Mouse (Mus musculus): ENCODE measurements at regions not wholly inside any gene's neighbourhood (a gene's known extent, or its start where the extent isn't known, plus 50 kb on each side); places are given as distances from the start of the nearest gene placed in this dataset.

DNA sequence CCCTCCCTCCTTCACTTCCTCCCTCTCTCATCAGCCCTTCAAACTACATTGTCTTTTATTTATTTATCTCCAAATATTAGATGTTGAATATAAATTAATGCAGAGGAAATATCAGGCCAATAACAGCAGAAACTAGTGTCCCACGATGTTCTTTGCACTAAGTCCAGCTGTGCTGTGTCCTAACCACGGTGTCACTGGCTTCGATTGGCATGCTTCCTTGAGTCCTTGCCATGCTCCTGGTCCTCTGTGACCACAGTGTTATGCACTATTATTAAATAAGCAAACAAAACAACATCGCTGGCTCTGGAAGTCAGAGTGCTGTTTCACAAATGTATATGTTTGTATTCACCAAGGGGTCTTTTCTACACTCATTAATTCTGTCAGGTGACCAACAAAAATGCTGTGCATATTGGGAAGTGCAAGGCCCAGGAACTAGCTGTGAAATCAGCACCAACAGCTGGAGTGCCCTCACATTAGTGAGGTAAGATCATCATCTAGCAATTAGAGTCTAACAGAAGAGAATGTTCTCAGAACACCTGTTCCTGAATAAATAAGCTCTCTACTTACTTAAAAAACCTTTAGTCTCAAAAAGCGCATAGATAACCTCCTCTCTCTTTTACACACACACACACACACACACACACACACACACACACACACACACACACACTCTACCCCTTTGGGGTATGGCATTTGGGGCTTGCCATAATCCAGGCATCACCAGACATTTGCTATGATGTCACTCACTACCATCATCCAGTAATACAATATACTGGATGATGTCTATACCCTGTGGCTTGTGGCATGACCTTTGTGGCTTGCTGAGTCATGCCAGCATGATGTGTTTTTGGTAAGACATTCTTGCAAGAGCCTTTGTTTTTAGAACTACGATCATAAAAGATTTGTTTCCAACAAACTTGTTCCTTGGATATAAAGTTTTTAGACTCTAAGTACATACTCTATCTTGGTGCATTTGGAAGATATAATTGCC is 81.9 kb upstream of the Rgs2 start:
- DNase-seq: no peak

DNA sequence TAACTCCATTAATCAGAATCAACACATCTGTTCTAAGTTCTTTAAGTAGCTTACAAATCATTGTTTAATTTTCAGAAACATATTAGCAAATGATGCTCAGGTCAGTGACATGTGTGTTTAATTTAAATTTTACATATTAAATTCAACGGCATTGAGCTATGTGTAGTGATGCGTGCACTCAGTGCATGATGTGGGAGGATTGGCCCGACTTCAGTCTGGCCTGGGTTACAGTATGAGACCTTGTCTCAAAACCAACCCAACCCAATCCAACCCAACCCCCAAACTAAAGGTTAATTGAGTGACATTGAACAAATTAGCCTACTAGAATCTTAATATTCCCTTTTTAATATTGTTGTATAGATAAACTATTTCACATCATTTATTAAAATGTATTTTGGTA is 75.0 kb upstream of the Rgs2 start:
- no peak for DNase-seq

DNA sequence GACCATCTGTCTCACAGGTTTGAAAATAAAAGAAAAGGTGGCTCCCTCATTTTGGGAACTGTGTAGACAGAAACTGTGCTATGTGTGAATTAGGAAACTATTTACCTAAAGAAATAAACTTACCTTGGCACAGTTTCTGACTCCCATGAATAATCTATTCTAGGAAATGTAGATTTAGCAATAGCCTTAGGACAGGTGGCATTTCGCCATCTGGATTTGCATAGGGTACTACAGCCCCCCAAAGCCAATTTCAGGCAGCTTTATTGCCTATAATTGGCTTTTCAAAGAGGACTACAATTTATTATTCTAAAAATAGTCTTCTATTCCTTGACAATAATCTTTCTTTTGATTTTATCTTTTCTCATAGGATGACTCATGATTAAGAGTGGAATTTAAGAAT is 74.5 kb upstream of the Rgs2 start:
- peak; percentile 7 for DNase-seq

DNA sequence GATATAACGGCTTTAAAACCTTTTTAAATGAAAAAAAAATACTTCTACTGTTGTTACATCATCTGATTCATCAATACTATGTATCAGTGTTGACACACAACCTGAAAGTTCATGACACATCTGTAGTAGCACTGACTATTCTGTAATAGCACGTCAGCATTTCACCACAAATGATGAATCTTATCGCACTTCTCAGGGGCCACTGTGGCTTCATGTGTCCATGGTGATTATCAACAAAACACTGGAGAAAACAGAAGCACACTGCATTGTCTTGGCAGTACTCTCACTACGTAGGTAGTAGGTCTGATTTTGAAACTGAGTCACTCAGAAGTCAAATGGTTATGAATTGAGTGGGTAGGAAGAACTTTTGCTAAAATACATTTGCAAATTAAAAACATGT is 72.0 kb upstream of the Rgs2 start:
- DNase-seq: no peak

GRCm38 (mm10) chr1:144061283-144061682 is 57.3 kb upstream of the Rgs2 start:
- DNase-seq: no peak

DNA sequence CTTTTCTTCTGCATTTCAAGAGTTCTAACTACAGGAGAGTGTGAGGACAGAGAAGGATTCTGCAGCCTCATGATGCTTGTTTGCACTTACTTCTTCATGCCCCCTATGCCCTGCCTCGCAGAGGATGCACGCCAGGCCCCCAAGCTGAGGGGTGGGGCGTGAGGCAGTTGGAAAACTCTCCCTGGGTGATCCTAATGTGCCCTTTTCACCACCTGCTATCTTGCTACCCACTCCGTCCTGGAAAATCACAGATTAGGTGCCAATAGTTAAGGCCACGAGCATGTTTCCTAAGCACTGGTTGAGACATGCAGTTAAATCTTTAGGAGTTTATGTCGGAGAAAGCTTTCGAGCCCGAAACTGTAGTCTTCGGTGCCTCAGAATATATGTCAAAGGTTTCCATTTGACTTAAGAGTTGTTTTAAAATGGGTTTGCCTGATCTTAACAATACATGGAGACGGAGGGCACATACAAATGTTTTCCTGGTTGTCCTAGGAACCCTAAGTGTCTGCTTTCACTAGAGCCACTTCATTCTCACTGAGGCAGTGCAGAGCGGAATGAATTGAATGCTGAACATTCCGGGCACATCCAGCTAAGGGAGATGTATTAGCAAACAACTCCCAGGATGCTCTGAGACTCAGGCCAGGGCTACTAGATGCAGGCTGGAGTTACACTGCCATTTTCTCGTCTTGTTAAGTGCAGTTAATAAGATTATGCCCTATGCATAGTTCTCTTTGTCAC is 51.7 kb upstream of the Rgs2 start:
- no peak for DNase-seq
